Mouse (Mus musculus): Measurements from ENCODE around the gene Serpina1d.
"Not testable (repeated sequence)": the region's sequence is repeated elsewhere in the genome, so short reads cannot be mapped to it uniquely, and the experiment has no call there.

The Serpina1d gene

GRCm38 (mm10) chr12:103773246-103773851 is at the start of gene Serpina1d:
TSS of gene Serpina1d (minus strand) at chr12:103773592.
- not testable (repeated sequence) for DNase-seq (ENCODE audit: low spot score in 2 of 2)

GRCm38 (mm10) chr12:103770597-103770996 is 2.8 kb downstream of the Serpina1d start:
- not testable (repeated sequence) for DNase-seq (ENCODE audit: low spot score in 2 of 2)

- DNase-seq (ENCODE audit: low spot score in 2 of 2), result not testable (repeated sequence)
Measured at GRCm38 (mm10) chr12:103763083-103763482, 10.3 kb downstream of the Serpina1d start.

GRCm38 (mm10) chr12:103760316-103760715 is 13.1 kb downstream of the Serpina1d start:
- DNase-seq (ENCODE audit: low spot score in 2 of 2), result not testable (repeated sequence)

- not testable (repeated sequence) for DNase-seq (ENCODE audit: low spot score in 2 of 2)
Measured at GRCm38 (mm10) chr12:103745957-103746356, 27.4 kb downstream of the Serpina1d start.

- DNase-seq (ENCODE audit: low spot score in 2 of 2), result not testable (repeated sequence)
Measured at GRCm38 (mm10) chr12:103737791-103738580, 35.4 kb downstream of the Serpina1d start.

- not testable (repeated sequence) for DNase-seq (ENCODE audit: low spot score in 2 of 2)
Measured at GRCm38 (mm10) chr12:103735566-103735965, 37.8 kb downstream of the Serpina1d start.

GRCm38 (mm10) chr12:103735101-103735500 is 38.3 kb downstream of the Serpina1d start:
- not testable (repeated sequence) for DNase-seq (ENCODE audit: low spot score in 2 of 2)

Measured in spleen, postnatal 10 days (tissue).